Mouse (Mus musculus): Measurements from ENCODE around the gene Bmp4.

The Bmp4 gene

GRCm38 (mm10) chr14:46385701-46386477 lies 4.6 kb downstream of the Bmp4 start:
- no peak for DNase-seq

GRCm38 (mm10) chr14:46384946-46385691 lies 5.3 kb downstream of the Bmp4 start:
- DNase-seq, result no peak

DNA sequence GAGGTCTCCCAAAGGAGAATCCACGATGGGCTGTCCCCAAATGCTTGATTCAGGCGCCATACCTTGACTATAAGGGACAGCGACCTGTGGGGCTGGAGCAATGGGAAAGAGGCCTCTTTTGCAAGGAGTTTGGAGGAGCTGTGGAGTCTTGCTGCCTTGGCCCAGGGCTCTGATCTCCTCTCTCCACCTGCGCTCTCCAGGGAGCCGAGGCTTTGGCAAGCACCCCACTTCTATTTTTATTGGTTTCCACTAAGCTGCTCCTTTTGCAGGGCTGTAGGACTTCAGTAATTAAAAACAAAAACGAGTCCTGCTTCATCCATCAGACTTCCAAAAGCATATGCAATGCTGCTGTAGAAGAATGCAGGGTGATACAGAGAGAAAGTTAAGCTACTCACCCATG lies 9.0 kb downstream of the Bmp4 start:
- no peak for DNase-seq

- DNase-seq, result no peak
These were observed 10.2 kb downstream of the Bmp4 start for GRCm38 (mm10) chr14:46380286-46380721.

- no peak for DNase-seq
These were observed 11.2 kb downstream of the Bmp4 start, which contains the start of gene Gm15217 for GRCm38 (mm10) chr14:46379285-46379684. Gene Gm15217 (plus strand): TSS chr14:46379414.

DNA sequence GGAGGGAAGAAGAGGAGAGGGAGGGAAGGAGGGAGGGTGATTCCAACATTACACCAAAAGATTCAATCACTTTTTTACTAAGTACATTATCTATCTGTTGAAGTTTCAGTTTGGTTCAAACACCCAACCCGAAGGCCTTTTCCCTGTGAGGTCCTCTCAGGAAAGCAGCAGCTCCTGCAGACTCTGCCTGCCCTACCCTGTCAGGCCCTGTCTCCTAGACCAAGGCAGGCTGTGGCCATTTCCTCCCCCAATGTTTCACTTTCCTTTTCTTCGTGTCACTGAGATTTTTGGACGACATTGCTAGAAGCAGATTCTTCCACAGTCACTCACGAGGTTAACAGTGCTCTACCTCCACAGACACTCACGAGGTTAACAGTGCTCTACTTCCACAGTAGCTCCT lies 14.7 kb downstream of the Bmp4 start:
- DNase-seq, result no peak

GRCm38 (mm10) chr14:46372452-46372851 lies 18.0 kb downstream of the Bmp4 start:
- no peak for DNase-seq

- DNase-seq, result no peak
These were observed 27.3 kb downstream of the Bmp4 start for GRCm38 (mm10) chr14:46363209-46363608.

GRCm38 (mm10) chr14:46357696-46358095 lies 32.8 kb downstream of the Bmp4 start:
- DNase-seq, result no peak

DNA sequence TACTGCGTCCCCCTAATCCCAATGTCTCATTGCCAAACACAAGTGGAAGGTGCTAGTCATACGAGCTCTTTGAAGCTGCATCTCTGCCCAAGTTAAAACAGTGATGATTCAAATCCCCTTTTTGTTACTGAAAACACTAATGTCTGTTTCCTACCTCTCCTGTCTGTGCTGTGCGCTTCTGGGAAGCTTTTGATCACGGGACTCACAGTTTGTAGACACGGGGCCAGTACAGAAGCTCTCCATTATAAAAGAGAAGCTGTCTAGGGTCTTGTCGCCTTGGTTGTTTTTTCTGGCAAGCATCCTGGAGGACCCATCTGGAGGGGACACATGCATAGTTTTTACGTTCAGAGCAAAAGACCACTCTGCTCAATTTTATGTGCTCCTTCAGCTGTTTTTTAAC lies 33.2 kb downstream of the Bmp4 start:
- DNase-seq, result no peak

GRCm38 (mm10) chr14:46344750-46345149 lies 45.7 kb downstream of the Bmp4 start:
- DNase-seq, result no peak

- DNase-seq, result no peak
These were observed 51.7 kb downstream of the Bmp4 start for GRCm38 (mm10) chr14:46338801-46339200.
